ENCODE assay signal across 14 mouse cellular contexts in the genomic region with DNA sequence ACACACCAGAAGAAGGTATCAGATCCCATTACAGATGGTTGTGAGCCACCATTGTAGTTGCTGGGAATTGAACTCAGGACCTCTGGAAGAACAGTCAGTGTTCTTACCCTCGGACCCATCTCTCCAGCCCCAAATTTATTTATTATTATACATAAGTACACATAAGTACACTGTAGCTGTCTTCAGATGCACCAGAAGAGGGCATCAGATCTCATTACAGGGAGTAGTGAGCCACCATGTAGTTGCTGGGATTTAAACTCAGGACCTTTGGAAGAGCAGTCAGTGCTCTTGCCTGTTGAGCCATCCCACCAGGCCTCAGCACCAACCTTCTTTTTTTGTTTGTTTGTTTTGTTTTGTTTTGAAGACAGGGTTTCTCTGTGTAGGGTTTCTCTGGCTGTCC. TPM values are rescaled to one million over a fixed set of nuclear protein-coding genes. Genes with fewer than 3 reads are reported as not detected.
"Had no signal": no experiment of that assay in that cellular context is flagged by ENCODE, and none has a peak within 500 bp of the region (broad histone marks: within the 10 kb centered on the region; RNA-seq: fewer than 3 reads in every experiment).

No protein-coding gene starts in this region.

RNA-seq across cellular contexts. Expression of a gene that starts 1.9 kb away (rescaled TPM):
- total RNA-seq: megakaryocyte progenitor cell, adult 5-6 weeks had no signal
- polyA plus RNA-seq: liver, postnatal 0 days; lung, postnatal 0 days; macrophage; midbrain, embryonic 11.5 days; midbrain, embryonic 13.5 days; midbrain, embryonic 15.5 days; myocyte; neural tube, embryonic 11.5 days; neural tube, embryonic 13.5 days; neural tube, embryonic 15.5 days; small intestine, adult 2 months; thymus, adult 2 months; urinary bladder, adult 2 months had no signal
